Mouse (Mus musculus) midbrain, postnatal 0 days (tissue): ENCODE data around the gene Macf1. TPM values are rescaled to one million over a fixed set of nuclear protein-coding genes. Genes with fewer than 3 reads are reported as not detected.

ENCODE experiments used
- ATAC-seq: fragments of 200-750 bp; cut with Nextera tagmentation; 2 replicates; pipeline ENCODE4 v1.8.0; 2017; ENCODE audit warnings: moderate number of reproducible peaks, mild to moderate bottlenecking, moderate TSS enrichment, moderate library complexity; ENCODE audit not compliant: low FRiP score
- DNase-seq: peaks from one replicate; pipeline ENCODE4 v3.0.0-alpha.2; 2015; ENCODE audit warnings: low spot score
- H3K27ac ChIP-seq: fragments of 300-500 bp; sonication (generic); 2 replicates; pipeline ENCODE4 v1.5.1; 2014; ENCODE audit warnings: low read depth, mild to moderate bottlenecking, low read length, mixed read lengths
- H3K27me3 ChIP-seq: fragments of 300-500 bp; sonication (generic); 2 replicates; pipeline ENCODE4 v1.6.1; 2014; ENCODE audit warnings: low read length, control low read depth, mixed read lengths; ENCODE audit not compliant: insufficient read depth
- H3K36me3 ChIP-seq: fragments of 300-500 bp; sonication (generic); 2 replicates; pipeline ENCODE4 v1.6.1; 2014; ENCODE audit warnings: low read length, control low read depth, mixed read lengths; ENCODE audit not compliant: insufficient read depth
- H3K4me1 ChIP-seq: fragments of 300-500 bp; sonication (generic); 2 replicates; pipeline ENCODE4 v1.6.1; 2014; ENCODE audit warnings: mild to moderate bottlenecking, control low read depth, antibody characterized with exemption, low read length, mixed read lengths; ENCODE audit not compliant: insufficient read depth
- H3K4me2 ChIP-seq: fragments of 300-500 bp; sonication (generic); 2 replicates; pipeline ENCODE4 v1.6.1; 2014; ENCODE audit warnings: low read depth, mild to moderate bottlenecking, low read length, mixed read lengths; ENCODE audit not compliant: poor library complexity, severe bottlenecking
- H3K4me3 ChIP-seq: fragments of 300-500 bp; sonication (generic); 2 replicates; pipeline ENCODE4 v1.5.1; 2014; ENCODE audit warnings: low read depth, mild to moderate bottlenecking, low read length, moderate library complexity
- H3K9ac ChIP-seq: fragments of 300-500 bp; sonication (generic); replicated peaks from 2 replicates; pipeline ENCODE4 v1.6.1; 2014; ENCODE audit warnings: mild to moderate bottlenecking, low read length, moderate library complexity, mixed read lengths; ENCODE audit not compliant: poor library complexity, severe bottlenecking
- H3K9me3 ChIP-seq: fragments of 300-500 bp; sonication (generic); 2 replicates; pipeline ENCODE4 v1.6.1; 2016; ENCODE audit warnings: low read length, control low read depth
- CTCF ChIP-seq: IDR thresholded peaks from 2 replicates; pipeline ENCODE4 v1.5.1; 2016; ENCODE audit warnings: antibody characterized with exemption, mild to moderate bottlenecking
- WGBS: fragments of 180-500 bp; shearing (Covaris S2); extraction: QIAGEN DNeasy Blood & Tissue Kit; methylation state at CpG from one replicate; pipeline ENCODE4 v1.1.7; 2014; 5-methylcytosine and 5-hydroxymethylcytosine counted together
- polyA plus RNA-seq: library from polyadenylated mRNA; unstranded; fragments of >200 nt; fragmentation: Nextera tagmentation; extraction: Ambion mirVana; gene quantifications from 2 replicates; pipeline ENCODE4 v1.2.1, GENCODE M21; 2015
- total RNA-seq: library from RNA; depleted of rRNA; stranded (reverse); fragments of >200 nt; gene quantifications from 2 replicates; pipeline ENCODE4 v1.2.3, GENCODE M21; 2014

Gene Macf1
- total and polyA plus RNA-seq, 2 experiments from 2014 or later = 73.3 to 338 TPM

DNA sequence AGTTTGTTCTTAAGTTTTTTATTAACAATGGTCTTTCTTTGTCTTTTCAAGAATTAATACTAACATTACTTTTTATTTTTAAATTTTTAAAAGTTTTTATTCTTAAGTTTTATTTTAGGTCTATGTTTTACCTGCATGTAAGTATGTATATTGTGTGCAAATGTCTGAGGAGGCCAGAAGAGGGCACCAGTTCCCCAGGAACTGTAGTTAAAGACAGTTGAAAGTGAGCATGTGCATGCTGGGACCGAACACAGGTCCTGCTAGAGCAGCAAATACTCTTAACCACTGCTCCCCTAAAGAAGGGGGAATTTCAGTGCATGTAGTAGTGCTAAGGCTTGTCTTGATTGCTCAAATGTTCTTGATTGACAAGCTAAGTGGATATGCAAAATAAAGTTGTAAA lies 77.0 kb downstream of the Macf1 start:
- no peak for DNase-seq
- TF ChIP-seq CTCF = peak; percentile 52
- no peaks in the 10 kb centered on the region for H3K4me1 ChIP-seq
- no peak overlapping the region for H3K4me3 ChIP-seq
- no peaks in the 10 kb centered on the region for H3K9me3 ChIP-seq
- H3K36me3 ChIP-seq = no peaks in the 10 kb centered on the region
- H3K27me3 ChIP-seq = no peaks in the 10 kb centered on the region
- WGBS = 88% methylated on average over 1 of the region's 1 CpGs
- H3K9ac ChIP-seq = no peak overlapping the region
- no peak overlapping the region for H3K4me2 ChIP-seq
- H3K27ac ChIP-seq = no peak overlapping the region
- ATAC-seq = no peak

DNA sequence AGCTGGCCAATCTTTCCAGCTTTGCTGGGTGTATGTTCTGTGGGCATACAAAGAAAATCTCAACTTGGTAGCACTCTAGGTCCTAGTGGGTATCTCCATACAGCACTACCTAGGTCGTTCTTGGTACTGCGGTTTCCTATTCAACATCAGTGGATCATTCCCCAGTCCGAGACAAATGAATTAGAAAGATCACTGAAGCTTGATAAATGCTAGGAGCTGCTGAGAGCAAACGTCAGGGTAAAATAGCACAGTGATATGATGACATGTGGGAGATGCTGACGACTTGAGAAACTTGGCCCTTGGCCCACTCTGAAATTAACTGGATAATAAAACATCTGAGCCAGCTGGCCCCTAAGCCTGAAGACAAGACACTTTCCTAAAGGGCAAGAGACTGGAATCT lies 78.2 kb downstream of the Macf1 start:
- no peaks in the 10 kb centered on the region for H3K27me3 ChIP-seq

DNA sequence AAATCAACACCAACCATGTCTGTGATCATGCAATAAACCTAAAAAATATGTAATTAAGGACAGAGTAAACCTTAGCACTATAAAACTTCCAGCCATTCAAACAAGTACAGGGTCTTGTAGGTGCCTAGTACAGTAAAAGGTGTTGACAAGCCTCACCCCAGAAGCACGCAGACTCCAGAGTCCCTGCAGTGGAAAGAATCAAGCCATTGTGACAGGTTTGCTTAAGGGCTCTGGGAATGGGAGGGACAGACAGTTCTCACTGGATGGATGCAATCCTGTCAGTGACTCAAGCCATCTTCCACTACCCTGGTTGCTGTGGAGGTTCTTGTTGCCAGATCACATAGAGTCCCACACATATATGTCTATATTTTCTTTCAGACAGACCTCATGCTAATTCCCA lies 78.9 kb downstream of the Macf1 start:
- Histone ChIP-seq H3K36me3 (no peaks in the 10 kb centered on the region), H3K9me3 (no peaks in the 10 kb centered on the region), H3K4me2 (no peak overlapping the region), H3K9ac (no peak overlapping the region), H3K27ac (no peak overlapping the region), H3K4me3 (no peak overlapping the region), H3K4me1 (no peaks in the 10 kb centered on the region), H3K27me3 (no peaks in the 10 kb centered on the region)
- TF ChIP-seq CTCF = no peak
- ATAC-seq (no peak), DNase-seq (no peak)
- WGBS = 50% methylated on average over 1 of the region's 1 CpGs

More for the DNA sequence above, 78.2 kb downstream of the Macf1 start:
- H3K4me1 ChIP-seq = no peaks in the 10 kb centered on the region
- no peak for ATAC-seq
- no peaks in the 10 kb centered on the region for H3K9me3 ChIP-seq
- H3K9ac ChIP-seq = no peak overlapping the region
- H3K4me2 ChIP-seq = no peak overlapping the region
- H3K36me3 ChIP-seq = no peaks in the 10 kb centered on the region
- peak; percentile 66 for DNase-seq
- TF ChIP-seq CTCF = no peak
- no peak overlapping the region for H3K4me3 ChIP-seq
- WGBS = 38% methylated on average over 5 of the region's 5 CpGs
- H3K27ac ChIP-seq = no peak overlapping the region

DNA sequence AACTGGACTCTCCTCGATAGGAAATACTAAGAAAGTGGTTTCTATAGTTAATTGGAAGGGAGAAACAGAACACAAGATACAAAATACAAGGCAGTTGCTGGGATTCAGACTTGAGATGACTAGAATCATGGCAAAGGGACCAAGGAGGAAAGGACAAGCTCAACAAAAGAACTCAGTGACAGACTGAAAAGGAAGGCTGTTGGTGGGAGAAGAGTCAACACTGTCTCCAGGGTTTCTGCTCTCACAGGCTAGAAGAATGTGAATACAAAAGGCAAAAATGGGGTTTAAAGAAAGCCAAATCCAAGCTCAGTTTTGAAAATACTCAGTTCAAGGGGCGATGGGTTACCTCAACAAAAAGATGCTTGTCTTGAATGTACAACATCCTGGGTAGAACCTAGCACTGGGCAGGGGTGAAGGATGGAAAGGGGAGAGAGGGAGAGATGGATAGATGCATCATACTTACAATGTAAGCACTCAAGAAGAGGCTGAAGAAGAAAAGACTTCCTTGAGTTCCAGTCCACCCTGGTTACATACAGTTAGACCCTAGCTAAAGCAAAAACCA lies 81.4 kb downstream of the Macf1 start:
- no peak for TF ChIP-seq CTCF
- no peaks in the 10 kb centered on the region for H3K9me3 ChIP-seq
- no peak overlapping the region for H3K4me2 ChIP-seq
- H3K9ac ChIP-seq = no peak overlapping the region
- H3K4me3 ChIP-seq = no peak overlapping the region
- no peaks in the 10 kb centered on the region for H3K4me1 ChIP-seq
- no peak for ATAC-seq
- H3K36me3 ChIP-seq = no peaks in the 10 kb centered on the region
- WGBS = 66% methylated on average over 2 of the region's 2 CpGs
- peak overlapping the region; percentile 51 for H3K27ac ChIP-seq
- DNase-seq = peak; percentile 58
- no peaks in the 10 kb centered on the region for H3K27me3 ChIP-seq

DNA sequence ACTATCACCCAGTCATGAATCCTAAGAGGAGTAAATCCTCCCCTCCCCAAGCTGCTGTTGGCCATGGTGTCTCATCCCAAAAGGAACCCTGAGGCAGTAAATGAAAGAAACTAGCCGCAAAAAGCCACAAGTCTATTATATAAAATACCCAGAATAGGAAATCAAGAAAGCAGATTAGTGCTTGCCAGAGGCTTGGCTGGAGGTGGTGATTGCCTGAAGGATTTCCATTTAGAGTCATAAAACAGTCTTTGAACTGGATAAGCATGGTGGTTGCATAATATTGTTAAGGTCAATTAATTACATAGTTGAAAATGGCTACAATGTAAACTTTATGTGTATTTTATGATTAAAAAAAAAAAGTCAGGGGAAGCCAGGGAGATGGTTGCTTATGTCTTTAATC lies 83.1 kb downstream of the Macf1 start:
- no peak for DNase-seq
- no peaks in the 10 kb centered on the region for H3K27me3 ChIP-seq
- H3K9me3 ChIP-seq = no peaks in the 10 kb centered on the region
- no peak for TF ChIP-seq CTCF
- 32% methylated on average over 1 of the region's 1 CpGs for WGBS
- no peaks in the 10 kb centered on the region for H3K36me3 ChIP-seq
- no peak overlapping the region for H3K9ac ChIP-seq
- H3K4me1 ChIP-seq = no peaks in the 10 kb centered on the region
- no peak for ATAC-seq
- no peak overlapping the region for H3K4me3 ChIP-seq
- H3K27ac ChIP-seq = no peak overlapping the region
- H3K4me2 ChIP-seq = no peak overlapping the region

DNA sequence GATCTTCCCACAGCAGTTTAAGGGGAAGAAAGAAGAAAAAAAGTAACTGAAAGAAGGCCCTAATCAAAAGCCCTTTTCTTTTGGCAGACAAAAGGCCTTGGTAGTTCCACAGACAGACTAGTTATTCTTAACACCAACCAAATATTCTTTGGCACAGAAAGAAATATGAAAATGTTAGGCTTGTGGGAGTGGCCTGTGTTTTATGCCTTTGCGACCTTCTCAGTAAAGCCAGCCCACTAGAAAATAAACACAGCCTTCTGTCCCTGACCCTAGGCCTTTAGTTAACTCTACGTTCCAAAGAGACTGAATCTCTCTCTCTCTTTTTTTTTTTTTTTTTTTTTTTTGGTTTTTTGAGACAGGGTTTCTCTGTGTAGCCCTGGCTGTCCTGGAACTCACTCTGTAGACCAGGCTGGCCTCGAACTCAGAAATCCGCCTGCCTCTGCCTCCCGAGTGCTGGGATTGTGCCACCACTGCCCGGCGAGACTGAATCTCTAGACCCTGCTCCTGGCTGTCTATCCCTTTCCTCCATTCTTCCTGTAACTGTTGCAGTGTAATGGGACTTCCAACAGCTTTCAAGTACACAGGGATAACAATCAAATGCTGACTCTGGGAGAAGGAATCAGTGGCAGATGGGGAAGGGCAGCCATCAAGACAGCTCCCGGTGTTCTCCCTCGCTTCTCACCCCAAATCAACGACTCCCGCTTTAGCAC lies 85.5 kb downstream of the Macf1 start:
- H3K9ac ChIP-seq = no peak overlapping the region
- peaks cover 9% of the 10 kb centered on the region; the same call in 1 of the 2 replicates for H3K4me1 ChIP-seq
- DNase-seq (no peak), ATAC-seq (no peak)
- H3K4me2 ChIP-seq = no peak overlapping the region
- no peaks in the 10 kb centered on the region for H3K36me3 ChIP-seq
- no peak for TF ChIP-seq CTCF
- no peaks in the 10 kb centered on the region for H3K27me3 ChIP-seq
- no peak overlapping the region for H3K27ac ChIP-seq
- WGBS = 89% methylated on average over 11 of the region's 11 CpGs
- H3K4me3 ChIP-seq = no peak overlapping the region
- no peaks in the 10 kb centered on the region for H3K9me3 ChIP-seq
